ENCODE assay signal across 8 mouse cellular contexts in the genomic region with DNA sequence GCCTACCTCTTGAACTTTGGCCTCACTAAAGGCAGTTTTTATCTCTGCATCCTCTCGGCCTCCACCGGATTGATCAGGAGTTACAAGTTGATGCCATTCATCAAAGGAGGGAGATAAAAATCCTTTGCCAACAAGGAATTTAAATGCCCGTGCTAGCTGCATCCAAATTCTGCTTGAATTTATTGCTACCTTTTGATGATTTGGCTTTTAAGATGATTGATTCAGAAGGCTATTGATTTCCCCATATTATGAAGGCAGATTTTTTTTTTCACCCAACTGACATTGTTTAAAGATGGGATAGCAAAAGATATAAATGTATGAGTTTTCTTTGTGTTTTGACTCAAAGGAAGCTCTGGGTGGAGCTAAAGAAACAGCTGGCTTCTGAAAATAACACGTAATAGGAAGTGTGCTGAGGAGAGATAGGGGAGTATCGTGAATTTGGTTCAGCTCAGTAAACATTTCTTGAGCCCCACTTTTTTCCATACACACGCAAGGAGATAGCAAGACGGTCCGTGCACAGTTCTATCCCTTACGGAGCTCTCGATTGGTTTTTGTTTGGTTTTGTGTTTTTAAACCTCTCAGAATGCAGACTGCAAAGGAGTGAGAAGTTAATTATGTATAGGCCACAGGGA. TPM values are rescaled to one million over a fixed set of nuclear protein-coding genes. Genes with fewer than 3 reads are reported as not detected.
DNase-seq lines count a peak whose midpoint lies in the region; ATAC-seq lines count a peak whose summit lies in the region.

No protein-coding gene starts in this region.

- peak overlapping the region; percentile 88 for H3K4me2 ChIP-seq in lung, embryonic 15.5 days
- H3K4me2 ChIP-seq in hindbrain, embryonic 15.5 days = peak overlapping the region; percentile 67

- no peaks in the 10 kb centered on the region for H3K36me3 ChIP-seq in lung, embryonic 15.5 days
- H3K36me3 ChIP-seq in embryonic facial prominence, embryonic 10.5 days (replicated peaks) = peaks cover 30% of the 10 kb centered on the region
- 0 out of 2 replicates have a peak, but pooled peaks cover 3% of the 10 kb centered on the region for H3K36me3 ChIP-seq in hindbrain, embryonic 15.5 days

- peak; percentile 9; the same call in 1 of the 2 replicates for ATAC-seq in lung, embryonic 15.5 days (ENCODE audit: borderline replicate concordance, extremely low read depth, low FRiP score, low TSS enrichment)
- ATAC-seq in hindbrain, embryonic 15.5 days (ENCODE audit: low FRiP score, low read depth) = no peak
- ATAC-seq in megakaryocyte progenitor cell, adult 5-6 weeks (replicated peaks; ENCODE audit: poor library complexity) = peak; percentile 71

- H3K4me3 ChIP-seq in lung, embryonic 15.5 days = peak overlapping the region; percentile 81
- H3K4me3 ChIP-seq in embryonic facial prominence, embryonic 10.5 days = peak overlapping the region; percentile 77
- H3K4me3 ChIP-seq in hindbrain, embryonic 15.5 days = peak overlapping the region; percentile 95

- DNase-seq in lung, postnatal 10 days = no peak
- DNase-seq in embryonic facial prominence, embryonic 10.5 days (ENCODE audit: low spot score) = no peak
- DNase-seq in frontal cortex, postnatal 25 days (ENCODE audit: low spot score in 2 of 2) = no peak
- no peak for DNase-seq in yolk sac, embryonic 10.5 days (ENCODE audit: low spot score)
- DNase-seq in layer of hippocampus, postnatal 14 days (ENCODE audit: low spot score in 2 of 2) = no peak

- H3K9ac ChIP-seq in lung, embryonic 15.5 days = peak overlapping the region; percentile 77
- H3K9ac ChIP-seq in hindbrain, embryonic 15.5 days = peak overlapping the region; percentile 91

- H3K27me3 ChIP-seq in lung, embryonic 15.5 days = peaks cover 14% of the 10 kb centered on the region; the same call in 1 of the 2 replicates
- peaks cover 36% of the 10 kb centered on the region for H3K27me3 ChIP-seq in embryonic facial prominence, embryonic 10.5 days (replicated peaks; ENCODE audit: low read depth, poor library complexity, severe bottlenecking)
- H3K27me3 ChIP-seq in hindbrain, embryonic 15.5 days = 0 out of 2 replicates have a peak, but pooled peaks cover 10% of the 10 kb centered on the region

- H3K4me1 ChIP-seq in lung, embryonic 15.5 days = peaks cover 18% of the 10 kb centered on the region
- peaks cover 35% of the 10 kb centered on the region for H3K4me1 ChIP-seq in embryonic facial prominence, embryonic 10.5 days
- peaks cover 23% of the 10 kb centered on the region for H3K4me1 ChIP-seq in hindbrain, embryonic 15.5 days (replicated peaks)

- no peaks in the 10 kb centered on the region for H3K9me3 ChIP-seq in lung, embryonic 15.5 days
- no peaks in the 10 kb centered on the region for H3K9me3 ChIP-seq in embryonic facial prominence, embryonic 10.5 days
- no peaks in the 10 kb centered on the region for H3K9me3 ChIP-seq in hindbrain, embryonic 15.5 days

- peak overlapping the region; percentile 71 for H3K27ac ChIP-seq in lung, embryonic 15.5 days
- H3K27ac ChIP-seq in embryonic facial prominence, embryonic 10.5 days (replicated peaks) = peak overlapping the region; percentile 90
- H3K27ac ChIP-seq in hindbrain, embryonic 15.5 days (replicated peaks) = peak overlapping the region; percentile 93

- 15% methylated on average over 10 of the region's 10 CpGs for WGBS in lung, embryonic 15.5 days
- 60% methylated on average over 10 of the region's 10 CpGs for WGBS in embryonic facial prominence, embryonic 10.5 days
- WGBS in hindbrain, embryonic 15.5 days = 38% methylated on average over 10 of the region's 10 CpGs

RNA-seq across cellular contexts. Expression of a gene that starts 1.0 kb away (rescaled TPM):
- 68.3 and 68.9 TPM in 2 replicates for polyA plus RNA-seq in lung, embryonic 15.5 days (2015; fragmentation: Nextera tagmentation; extraction: Ambion mirVana)
- 65.6 and 68.3 TPM in 2 replicates for polyA plus RNA-seq in embryonic facial prominence, embryonic 10.5 days (2016; fragmentation: Nextera tagmentation; extraction: Ambion mirVana)
- polyA plus RNA-seq in hindbrain, embryonic 15.5 days (2015; fragmentation: Nextera tagmentation; extraction: Ambion mirVana) = 185 and 188 TPM in 2 replicates
- total RNA-seq in megakaryocyte progenitor cell, adult 5-6 weeks (2015) = 61.3 and 67.0 TPM in 2 replicates
- total RNA-seq in megakaryocyte progenitor cell, adult 5-6 weeks (2017) = 58.1 and 66.2 TPM in 2 replicates
- total RNA-seq in layer of hippocampus, postnatal 14 days (2021) = 100 to 1,000 TPM; 119 to 124 TPM

RNA-seq across cellular contexts. Expression of a gene that starts 46.9 kb away (rescaled TPM):
- not detected in 2 replicates for polyA plus RNA-seq in lung, embryonic 15.5 days (2015; fragmentation: Nextera tagmentation; extraction: Ambion mirVana)
- polyA plus RNA-seq in embryonic facial prominence, embryonic 10.5 days (2016; fragmentation: Nextera tagmentation; extraction: Ambion mirVana) = not detected in 2 replicates
- polyA plus RNA-seq in hindbrain, embryonic 15.5 days (2015; fragmentation: Nextera tagmentation; extraction: Ambion mirVana) = 0.30 TPM in 1 of 2 replicates, not detected in the other
- not detected in 2 replicates for total RNA-seq in megakaryocyte progenitor cell, adult 5-6 weeks (2015)
- total RNA-seq in megakaryocyte progenitor cell, adult 5-6 weeks (2017) = not detected in 2 replicates
- under 1 TPM; 0.17 to 0.28 TPM for total RNA-seq in layer of hippocampus, postnatal 14 days (2021)

RNA-seq across cellular contexts. Expression of a gene that starts 55.3 kb away (rescaled TPM):
- 4.8 and 5.3 TPM in 2 replicates for polyA plus RNA-seq in lung, embryonic 15.5 days (2015; fragmentation: Nextera tagmentation; extraction: Ambion mirVana)
- polyA plus RNA-seq in embryonic facial prominence, embryonic 10.5 days (2016; fragmentation: Nextera tagmentation; extraction: Ambion mirVana) = 1.4 and 1.5 TPM in 2 replicates
- 3.3 and 3.4 TPM in 2 replicates for polyA plus RNA-seq in hindbrain, embryonic 15.5 days (2015; fragmentation: Nextera tagmentation; extraction: Ambion mirVana)
- not detected in 2 replicates for total RNA-seq in megakaryocyte progenitor cell, adult 5-6 weeks (2015)
- total RNA-seq in megakaryocyte progenitor cell, adult 5-6 weeks (2017) = not detected in 2 replicates
- 1 to 10 TPM; 7.1 to 8.1 TPM for total RNA-seq in layer of hippocampus, postnatal 14 days (2021)
